Mouse (Mus musculus): ENCODE results near the gene Ggps1. TPM values are rescaled to one million over a fixed set of nuclear protein-coding genes. Genes with fewer than 3 reads are reported as not detected.

Gene Ggps1
- polyA plus RNA-seq, 1 experiment: 8.6 TPM

DNA sequence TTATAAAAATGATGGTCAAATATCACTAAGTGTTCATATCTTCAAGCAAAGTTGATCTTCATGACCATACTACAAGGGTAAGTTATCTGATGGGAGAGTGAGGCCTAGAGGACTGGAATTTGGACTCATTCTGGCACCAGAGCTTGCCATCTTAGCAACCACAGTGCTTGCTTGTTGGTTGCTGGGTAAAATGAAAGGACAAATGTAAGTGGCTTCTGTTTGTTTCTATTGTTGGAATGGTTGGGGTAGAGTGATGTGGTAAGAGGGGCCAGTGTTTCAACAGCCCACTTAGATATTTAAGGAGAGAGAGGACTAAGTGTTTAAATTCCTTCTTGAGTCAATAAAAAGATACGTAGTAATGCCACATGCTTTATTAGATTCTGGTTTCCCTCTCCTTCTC, 25.4 kb upstream of the Ggps1 start:
- H3K4me2 ChIP-seq (ENCODE audit: low read depth): no peak overlapping the region
- no peak overlapping the region for H3ac ChIP-seq (ENCODE audit: control insufficient read depth, insufficient read length)
- H3K36me3 ChIP-seq (ENCODE audit: control insufficient read depth, insufficient read depth): no peaks in the 10 kb centered on the region
- H3K27me3 ChIP-seq (ENCODE audit: control insufficient read depth, insufficient read depth, insufficient read length): no peaks in the 10 kb centered on the region
- H3K4me3 ChIP-seq: no peak overlapping the region
- peaks cover 78% of the 10 kb centered on the region for H3K79me2 ChIP-seq (ENCODE audit: control insufficient read depth, insufficient read depth)
- TF ChIP-seq MYOD1 (IDR thresholded peaks at IDR 0.05; ENCODE audit: control insufficient read depth in 1 of 3, insufficient read length in 2 of 3, low read depth in 2 of 3) (no peak), TCF3 (IDR thresholded peaks at IDR 0.05; ENCODE audit: insufficient read length, low read depth) (no peak), SRF (IDR thresholded peaks at IDR 0.05; ENCODE audit: control insufficient read depth, insufficient read length, low read depth) (no peak), REST (IDR thresholded peaks at IDR 0.05; ENCODE audit: insufficient read depth, insufficient read length) (no peak), POLR2A (IDR thresholded peaks at IDR 0.05; ENCODE audit: insufficient read length, low read depth) (no peak), E2F4 (IDR thresholded peaks at IDR 0.05; ENCODE audit: insufficient read depth) (no peak), USF1 (IDR thresholded peaks at IDR 0.05; ENCODE audit: low read depth) (no peak), TCF12 (IDR thresholded peaks at IDR 0.05; ENCODE audit: insufficient read depth, poor library complexity, severe bottlenecking) (no peak), MYOG (IDR thresholded peaks at IDR 0.05; ENCODE audit: control insufficient read depth in 1 of 3, insufficient read depth in 1 of 3, insufficient read length in 2 of 3, low read depth in 2 of 3) (no peak), MAX (IDR thresholded peaks at IDR 0.05; ENCODE audit: low read depth) (no peak), POLR2AphosphoS2 (IDR thresholded peaks at IDR 0.05; ENCODE audit: insufficient read length, low read depth) (no peak), CEBPB (IDR thresholded peaks at IDR 0.05; ENCODE audit: insufficient read depth, poor library complexity, severe bottlenecking) (no peak)

DNA sequence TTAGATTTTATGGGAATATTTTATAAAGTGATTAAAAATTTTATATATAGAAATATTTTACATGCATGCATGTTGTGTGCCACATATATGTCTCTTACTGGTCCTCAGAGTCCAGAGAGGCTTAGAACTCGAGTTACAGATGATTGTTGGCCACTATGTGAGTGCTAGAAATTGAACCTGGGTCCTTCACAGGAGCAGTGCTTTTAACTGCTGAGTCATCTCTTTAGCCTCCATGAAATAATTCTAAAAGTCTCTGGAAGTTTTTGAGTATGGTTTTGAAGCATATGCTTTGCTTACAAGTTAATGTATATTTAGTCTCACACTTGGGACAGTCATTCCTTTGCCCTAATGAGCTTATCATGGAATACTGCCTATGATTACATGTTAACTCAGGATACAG, 12.0 kb upstream of the Ggps1 start:
- H3ac ChIP-seq (ENCODE audit: control insufficient read depth, insufficient read length): no peak overlapping the region
- H3K36me3 ChIP-seq (ENCODE audit: control insufficient read depth, insufficient read depth): no peaks in the 10 kb centered on the region
- TF ChIP-seq TCF3 (IDR thresholded peaks at IDR 0.05; ENCODE audit: insufficient read length, low read depth) (no peak), SRF (IDR thresholded peaks at IDR 0.05; ENCODE audit: control insufficient read depth, insufficient read length, low read depth) (no peak), REST (IDR thresholded peaks at IDR 0.05; ENCODE audit: insufficient read depth, insufficient read length) (no peak), USF1 (IDR thresholded peaks at IDR 0.05; ENCODE audit: low read depth) (no peak), CEBPB (IDR thresholded peaks at IDR 0.05; ENCODE audit: insufficient read depth, poor library complexity, severe bottlenecking) (no peak), MYOG (IDR thresholded peaks at IDR 0.05; ENCODE audit: control insufficient read depth in 1 of 3, insufficient read depth in 1 of 3, insufficient read length in 2 of 3, low read depth in 2 of 3) (no peak), MYOD1 (IDR thresholded peaks at IDR 0.05; ENCODE audit: control insufficient read depth in 1 of 3, insufficient read length in 2 of 3, low read depth in 2 of 3) (no peak), MAX (IDR thresholded peaks at IDR 0.05; ENCODE audit: low read depth) (no peak), POLR2AphosphoS2 (IDR thresholded peaks at IDR 0.05; ENCODE audit: insufficient read length, low read depth) (no peak), TCF12 (IDR thresholded peaks at IDR 0.05; ENCODE audit: insufficient read depth, poor library complexity, severe bottlenecking) (no peak), E2F4 (IDR thresholded peaks at IDR 0.05; ENCODE audit: insufficient read depth) (no peak), POLR2A (IDR thresholded peaks at IDR 0.05; ENCODE audit: insufficient read length, low read depth) (no peak)

DNA sequence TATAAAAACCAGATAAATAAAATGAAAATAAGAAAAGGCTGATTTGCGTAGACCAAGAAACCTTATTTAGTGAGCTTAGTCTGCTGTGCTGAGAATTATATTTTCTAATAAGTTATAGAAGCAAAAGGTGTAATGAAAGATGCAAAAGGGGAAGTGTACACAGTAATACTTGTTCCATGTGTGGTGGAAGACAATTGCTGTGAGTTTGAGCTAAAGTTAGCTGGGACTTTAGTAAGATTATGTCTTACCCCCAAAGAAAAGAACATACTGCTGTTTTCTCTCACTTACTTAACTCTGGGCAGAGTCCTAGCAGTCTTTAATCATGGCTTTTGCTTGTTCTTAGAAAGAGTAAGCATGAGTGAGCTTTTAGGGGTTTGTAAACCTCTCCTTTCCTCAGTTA, 11.1 kb upstream of the Ggps1 start:
- H3K79me2 ChIP-seq (ENCODE audit: control insufficient read depth, insufficient read depth): peaks cover 98% of the 10 kb centered on the region
- TF ChIP-seq USF1 (IDR thresholded peaks at IDR 0.05; ENCODE audit: low read depth): no peak
- TF ChIP-seq MAX (IDR thresholded peaks at IDR 0.05; ENCODE audit: low read depth): no peak
- TF ChIP-seq POLR2AphosphoS2 (IDR thresholded peaks at IDR 0.05; ENCODE audit: insufficient read length, low read depth): no peak
- TF ChIP-seq CEBPB (IDR thresholded peaks at IDR 0.05; ENCODE audit: insufficient read depth, poor library complexity, severe bottlenecking): no peak
- H3K36me3 ChIP-seq (ENCODE audit: control insufficient read depth, insufficient read depth): no peaks in the 10 kb centered on the region
- no peak overlapping the region for H3K4me3 ChIP-seq
- no peak overlapping the region for H3K4me2 ChIP-seq (ENCODE audit: low read depth)
- no peaks in the 10 kb centered on the region for H3K27me3 ChIP-seq (ENCODE audit: control insufficient read depth, insufficient read depth, insufficient read length)
- H3ac ChIP-seq (ENCODE audit: control insufficient read depth, insufficient read length): no peak overlapping the region

More for the DNA sequence above, 12.0 kb upstream of the Ggps1 start:
- H3K27me3 ChIP-seq (ENCODE audit: control insufficient read depth, insufficient read depth, insufficient read length): no peaks in the 10 kb centered on the region
- H3K79me2 ChIP-seq (ENCODE audit: control insufficient read depth, insufficient read depth): peaks cover 99% of the 10 kb centered on the region
- H3K4me3 ChIP-seq: no peak overlapping the region
- H3K4me2 ChIP-seq (ENCODE audit: low read depth): no peak overlapping the region

DNA sequence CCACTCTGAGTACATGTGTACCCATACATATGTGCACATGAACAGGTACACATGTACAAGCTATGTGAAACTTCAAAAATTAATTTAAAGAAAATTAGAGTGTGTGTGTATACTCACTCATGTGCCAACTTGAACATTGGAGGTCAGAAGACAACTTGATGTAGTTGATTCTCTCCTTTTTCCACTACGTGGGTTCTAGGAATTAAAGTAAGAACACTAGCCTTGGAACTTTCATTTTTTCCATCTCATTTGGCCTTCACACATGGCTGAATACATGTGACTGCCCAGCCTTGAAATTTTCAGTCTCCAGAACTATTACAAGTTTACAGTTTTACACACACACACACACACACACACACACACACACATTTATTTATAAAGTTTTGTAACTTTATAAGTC, 6.0 kb upstream of the Ggps1 start:
- TF ChIP-seq REST (IDR thresholded peaks at IDR 0.05; ENCODE audit: insufficient read depth, insufficient read length): no peak
- TF ChIP-seq E2F4 (IDR thresholded peaks at IDR 0.05; ENCODE audit: insufficient read depth): no peak
- no peak for TF ChIP-seq MYOD1 (IDR thresholded peaks at IDR 0.05; ENCODE audit: control insufficient read depth in 1 of 3, insufficient read length in 2 of 3, low read depth in 2 of 3)
- no peak for TF ChIP-seq SRF (IDR thresholded peaks at IDR 0.05; ENCODE audit: control insufficient read depth, insufficient read length, low read depth)
- no peak for TF ChIP-seq POLR2A (IDR thresholded peaks at IDR 0.05; ENCODE audit: insufficient read length, low read depth)
- TF ChIP-seq POLR2AphosphoS2 (IDR thresholded peaks at IDR 0.05; ENCODE audit: insufficient read length, low read depth): no peak
- TF ChIP-seq CEBPB (IDR thresholded peaks at IDR 0.05; ENCODE audit: insufficient read depth, poor library complexity, severe bottlenecking): no peak
- no peak for TF ChIP-seq TCF3 (IDR thresholded peaks at IDR 0.05; ENCODE audit: insufficient read length, low read depth)
- no peak for TF ChIP-seq MYOG (IDR thresholded peaks at IDR 0.05; ENCODE audit: control insufficient read depth in 1 of 3, insufficient read depth in 1 of 3, insufficient read length in 2 of 3, low read depth in 2 of 3)
- TF ChIP-seq USF1 (IDR thresholded peaks at IDR 0.05; ENCODE audit: low read depth): no peak
- no peak for TF ChIP-seq MAX (IDR thresholded peaks at IDR 0.05; ENCODE audit: low read depth)
- no peak for TF ChIP-seq TCF12 (IDR thresholded peaks at IDR 0.05; ENCODE audit: insufficient read depth, poor library complexity, severe bottlenecking)
- Histone ChIP-seq H3K79me2 (ENCODE audit: control insufficient read depth, insufficient read depth) (peaks cover 98% of the 10 kb centered on the region), H3K4me3 (no peak overlapping the region), H3K36me3 (ENCODE audit: control insufficient read depth, insufficient read depth) (peaks cover 14% of the 10 kb centered on the region), H3K4me2 (ENCODE audit: low read depth) (no peak overlapping the region), H3ac (ENCODE audit: control insufficient read depth, insufficient read length) (no peak overlapping the region), H3K27me3 (ENCODE audit: control insufficient read depth, insufficient read depth, insufficient read length) (no peaks in the 10 kb centered on the region)

DNA sequence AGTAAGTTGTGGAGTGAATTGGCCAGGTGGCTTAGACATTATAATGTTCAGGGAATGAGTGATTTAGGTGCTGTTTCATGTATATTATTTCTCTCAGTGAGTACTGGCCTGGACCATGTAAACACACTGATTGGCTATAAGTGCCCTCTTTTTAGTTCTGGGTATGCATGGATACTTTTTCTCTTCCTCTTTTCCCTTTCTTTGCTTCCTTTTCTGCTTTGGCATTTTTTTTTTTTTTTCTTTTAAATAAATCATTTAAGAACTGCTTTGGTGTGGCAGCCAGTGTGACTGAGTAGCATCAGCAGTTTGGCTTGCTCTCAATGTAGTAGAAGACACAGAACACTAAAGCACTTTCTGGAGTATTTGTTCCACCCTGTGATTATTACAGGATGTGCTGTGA, 4.7 kb upstream of the Ggps1 start:
- Histone ChIP-seq H3K36me3 (ENCODE audit: control insufficient read depth, insufficient read depth) (peaks cover 14% of the 10 kb centered on the region), H3K4me3 (no peak overlapping the region), H3K79me2 (ENCODE audit: control insufficient read depth, insufficient read depth) (peaks cover 87% of the 10 kb centered on the region), H3ac (ENCODE audit: control insufficient read depth, insufficient read length) (no peak overlapping the region), H3K4me2 (ENCODE audit: low read depth) (no peak overlapping the region), H3K27me3 (ENCODE audit: control insufficient read depth, insufficient read depth, insufficient read length) (no peaks in the 10 kb centered on the region)
- TF ChIP-seq MYOG (IDR thresholded peaks at IDR 0.05; ENCODE audit: control insufficient read depth in 1 of 3, insufficient read depth in 1 of 3, insufficient read length in 2 of 3, low read depth in 2 of 3) (no peak), SRF (IDR thresholded peaks at IDR 0.05; ENCODE audit: control insufficient read depth, insufficient read length, low read depth) (no peak), MAX (IDR thresholded peaks at IDR 0.05; ENCODE audit: low read depth) (no peak), POLR2AphosphoS2 (IDR thresholded peaks at IDR 0.05; ENCODE audit: insufficient read length, low read depth) (no peak), POLR2A (IDR thresholded peaks at IDR 0.05; ENCODE audit: insufficient read length, low read depth) (no peak), CEBPB (IDR thresholded peaks at IDR 0.05; ENCODE audit: insufficient read depth, poor library complexity, severe bottlenecking) (no peak), TCF3 (IDR thresholded peaks at IDR 0.05; ENCODE audit: insufficient read length, low read depth) (no peak), MYOD1 (IDR thresholded peaks at IDR 0.05; ENCODE audit: control insufficient read depth in 1 of 3, insufficient read length in 2 of 3, low read depth in 2 of 3) (no peak), E2F4 (IDR thresholded peaks at IDR 0.05; ENCODE audit: insufficient read depth) (no peak), USF1 (IDR thresholded peaks at IDR 0.05; ENCODE audit: low read depth) (no peak), TCF12 (IDR thresholded peaks at IDR 0.05; ENCODE audit: insufficient read depth, poor library complexity, severe bottlenecking) (no peak), REST (IDR thresholded peaks at IDR 0.05; ENCODE audit: insufficient read depth, insufficient read length) (no peak)
